Mouse (Mus musculus): ENCODE data around the gene Gm49321.

DNA sequence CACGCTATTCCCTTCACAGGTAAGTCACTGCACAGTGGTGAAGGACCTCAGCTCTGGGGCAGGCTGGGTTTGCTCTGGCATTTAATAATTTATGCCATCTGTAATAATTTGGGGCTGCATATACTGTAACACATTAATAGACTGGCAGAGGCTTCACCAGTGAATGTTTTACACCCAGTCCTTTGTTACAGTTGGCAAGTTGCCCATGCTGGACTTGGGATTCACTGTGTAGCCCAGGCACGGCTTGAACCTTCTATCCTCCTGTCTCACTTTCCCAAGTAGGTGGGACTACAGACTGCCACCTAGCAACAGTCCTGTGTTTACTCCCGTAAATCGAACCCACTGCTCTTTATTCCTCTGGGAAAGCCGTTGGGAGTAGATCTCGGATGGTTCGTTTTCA lies 48.8 kb downstream of the Gm49321 start:
- TF ChIP-seq POLR2A (IDR thresholded peaks at IDR 0.05; ENCODE audit: insufficient read depth, low read length) (no peak), EP300 (IDR thresholded peaks at IDR 0.05; ENCODE audit: insufficient read depth, low read depth, low read length) (no peak)

All from ES-Bruce4 (cell line).